Mouse (Mus musculus) hindbrain, embryonic 14.5 days (tissue): ENCODE data around the gene Pgm1. TPM values are rescaled to one million over a fixed set of nuclear protein-coding genes. Genes with fewer than 3 reads are reported as not detected.

Experiments
- ATAC-seq: fragments of 200-750 bp; cut with Nextera tagmentation; 2 replicates; pipeline ENCODE4 v1.8.0; 2017; ENCODE audit warnings: moderate number of reproducible peaks, mild to moderate bottlenecking, moderate TSS enrichment, moderate library complexity; ENCODE audit not compliant: low FRiP score
- DNase-seq: peaks from one replicate; pipeline ENCODE4 v3.0.0-alpha.2; 2015; ENCODE audit warnings: low spot score
- H3K27ac ChIP-seq: fragments of 300-500 bp; sonication (generic); 2 replicates; pipeline ENCODE4 v1.5.1; 2014; ENCODE audit warnings: mild to moderate bottlenecking, moderate library complexity
- H3K27me3 ChIP-seq: fragments of 300-500 bp; sonication (generic); 2 replicates; pipeline ENCODE4 v1.6.1; 2014; ENCODE audit warnings: mild to moderate bottlenecking, low read length, mixed read lengths; ENCODE audit not compliant: control insufficient read depth, insufficient read depth
- H3K36me3 ChIP-seq: fragments of 300-500 bp; sonication (generic); replicated peaks from 2 replicates; pipeline ENCODE4 v1.6.1; 2014; ENCODE audit not compliant: control insufficient read depth, insufficient read depth
- H3K4me1 ChIP-seq: fragments of 300-500 bp; sonication (generic); replicated peaks from 2 replicates; pipeline ENCODE4 v1.6.1; 2014; ENCODE audit warnings: antibody characterized with exemption, low read length, mixed read lengths; ENCODE audit not compliant: control insufficient read depth, insufficient read depth
- H3K4me2 ChIP-seq: fragments of 300-500 bp; sonication (generic); replicated peaks from 2 replicates; pipeline ENCODE4 v1.6.1; 2014; ENCODE audit warnings: mild to moderate bottlenecking, moderate library complexity
- H3K4me3 ChIP-seq: fragments of 300-500 bp; sonication (generic); replicated peaks from 2 replicates; pipeline ENCODE4 v1.5.1; 2014; ENCODE audit warnings: mild to moderate bottlenecking, low read length
- H3K9ac ChIP-seq: fragments of 300-500 bp; sonication (generic); 2 replicates; pipeline ENCODE4 v1.6.1; 2014
- H3K9me3 ChIP-seq: fragments of 300-500 bp; sonication (generic); 2 replicates; pipeline ENCODE4 v1.6.1; 2016; ENCODE audit warnings: low read length; ENCODE audit not compliant: control insufficient read depth
- WGBS: fragments of 180-500 bp; shearing (Covaris S2); extraction: QIAGEN DNeasy Blood & Tissue Kit; methylation state at CpG from one replicate; pipeline ENCODE4 v1.1.7; 2014; 5-methylcytosine and 5-hydroxymethylcytosine counted together
- polyA plus RNA-seq: library from polyadenylated mRNA; unstranded; fragments of >200 nt; fragmentation: Nextera tagmentation; extraction: Ambion mirVana; gene quantifications from 2 replicates; pipeline ENCODE4 v1.2.1, GENCODE M21; 2014

Gene Pgm1
- polyA plus RNA-seq, 1 experiment from 2014 or later: 82.7 TPM

- no peak overlapping the region for H3K4me2 ChIP-seq
- ATAC-seq (no peak), DNase-seq (no peak)
- H3K27ac ChIP-seq: no peak overlapping the region
- no peaks in the 10 kb centered on the region for H3K36me3 ChIP-seq
- no peak overlapping the region for H3K9ac ChIP-seq
- H3K4me1 ChIP-seq: peaks cover 15% of the 10 kb centered on the region
- H3K27me3 ChIP-seq: no peaks in the 10 kb centered on the region
- no peak overlapping the region for H3K4me3 ChIP-seq
- no peaks in the 10 kb centered on the region for H3K9me3 ChIP-seq
- 91% methylated on average over 4 of the region's 4 CpGs for WGBS
Observed at GRCm38 (mm10) chr4:99931807-99932206, 2.6 kb downstream of the Pgm1 start.

DNA sequence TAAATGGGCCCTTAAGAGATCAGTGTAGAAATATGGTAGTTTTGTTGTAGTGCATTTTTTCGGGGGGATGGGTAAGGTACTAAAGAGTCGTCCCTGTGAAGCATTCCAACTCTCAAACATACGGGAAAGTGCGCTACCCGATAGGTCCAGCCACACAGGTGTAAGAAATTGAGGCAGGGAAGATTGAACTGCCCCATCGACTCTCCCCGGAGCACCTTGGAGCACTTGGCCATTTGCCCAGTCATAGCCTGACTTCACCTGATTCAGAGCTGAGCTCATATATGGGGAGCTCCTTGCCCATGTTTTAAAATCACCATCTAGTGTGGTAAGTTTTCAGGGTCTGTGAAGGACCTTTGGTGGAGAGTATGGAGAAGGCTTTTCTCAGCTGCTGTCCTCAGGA is 5.6 kb downstream of the Pgm1 start:
- H3K4me3 ChIP-seq: no peak overlapping the region
- DNase-seq: no peak
- no peaks in the 10 kb centered on the region for H3K9me3 ChIP-seq
- H3K36me3 ChIP-seq: no peaks in the 10 kb centered on the region
- no peak for ATAC-seq
- H3K9ac ChIP-seq: no peak overlapping the region
- no peak overlapping the region for H3K4me2 ChIP-seq
- peaks cover 15% of the 10 kb centered on the region for H3K4me1 ChIP-seq
- WGBS: 93% methylated on average over 7 of the region's 7 CpGs
- no peaks in the 10 kb centered on the region for H3K27me3 ChIP-seq
- H3K27ac ChIP-seq: no peak overlapping the region

DNA sequence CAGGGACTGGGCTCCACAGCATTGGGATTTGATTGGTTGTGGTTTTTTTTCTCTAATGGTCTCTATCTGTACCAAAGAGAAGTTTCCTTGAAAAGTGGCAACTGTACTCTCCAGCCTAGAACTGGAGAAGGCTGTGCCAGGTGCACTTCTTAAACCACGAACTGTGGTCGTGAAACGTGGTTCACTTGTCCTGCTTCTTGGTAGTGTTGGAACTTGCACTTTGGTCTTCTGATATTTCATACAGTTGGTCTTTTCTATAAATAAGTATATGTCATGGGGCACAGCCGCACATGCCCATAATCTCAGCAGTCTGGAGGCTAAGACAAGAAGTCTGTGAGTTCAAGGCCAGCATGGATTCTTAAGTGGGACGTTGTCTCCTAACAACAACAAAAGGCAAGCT is 7.1 kb downstream of the Pgm1 start:
- Histone ChIP-seq H3K27ac (no peak overlapping the region), H3K9me3 (no peaks in the 10 kb centered on the region), H3K9ac (no peak overlapping the region), H3K27me3 (no peaks in the 10 kb centered on the region), H3K4me3 (no peak overlapping the region), H3K4me2 (no peak overlapping the region), H3K4me1 (peaks cover 2% of the 10 kb centered on the region), H3K36me3 (no peaks in the 10 kb centered on the region)
- 89% methylated on average over 5 of the region's 5 CpGs for WGBS
- DNase-seq (no peak), ATAC-seq (no peak)

- Histone ChIP-seq H3K4me2 (no peak overlapping the region), H3K4me1 (no peaks in the 10 kb centered on the region), H3K27ac (no peak overlapping the region), H3K36me3 (no peaks in the 10 kb centered on the region), H3K4me3 (no peak overlapping the region), H3K9ac (no peak overlapping the region), H3K27me3 (no peaks in the 10 kb centered on the region), H3K9me3 (no peaks in the 10 kb centered on the region)
- ATAC-seq (no peak), DNase-seq (peak; percentile 67)
- 60% methylated on average over 16 of the region's 16 CpGs for WGBS
Observed at GRCm38 (mm10) chr4:99939711-99940505, 10.7 kb downstream of the Pgm1 start.

- no peak overlapping the region for H3K9ac ChIP-seq
- no peaks in the 10 kb centered on the region for H3K4me1 ChIP-seq
- H3K36me3 ChIP-seq: no peaks in the 10 kb centered on the region
- no peak overlapping the region for H3K4me3 ChIP-seq
- DNase-seq (peak; percentile 50), ATAC-seq (no peak)
- no peak overlapping the region for H3K4me2 ChIP-seq
- no peaks in the 10 kb centered on the region for H3K9me3 ChIP-seq
- 84% methylated on average over 10 of the region's 10 CpGs for WGBS
- H3K27me3 ChIP-seq: no peaks in the 10 kb centered on the region
- no peak overlapping the region for H3K27ac ChIP-seq
Observed at GRCm38 (mm10) chr4:99941655-99942414, 12.6 kb downstream of the Pgm1 start.

GRCm38 (mm10) chr4:99944606-99945005 is 15.4 kb downstream of the Pgm1 start:
- Histone ChIP-seq H3K4me2 (no peak overlapping the region), H3K27me3 (no peaks in the 10 kb centered on the region), H3K9me3 (no peaks in the 10 kb centered on the region), H3K9ac (no peak overlapping the region), H3K36me3 (no peaks in the 10 kb centered on the region), H3K27ac (no peak overlapping the region), H3K4me1 (no peaks in the 10 kb centered on the region), H3K4me3 (no peak overlapping the region)
- DNase-seq (no peak), ATAC-seq (no peak)
- 79% methylated on average over 2 of the region's 2 CpGs for WGBS

- Histone ChIP-seq H3K27ac (no peak overlapping the region), H3K4me3 (no peak overlapping the region), H3K4me1 (no peaks in the 10 kb centered on the region), H3K9me3 (no peaks in the 10 kb centered on the region), H3K36me3 (no peaks in the 10 kb centered on the region), H3K4me2 (no peak overlapping the region), H3K9ac (no peak overlapping the region), H3K27me3 (no peaks in the 10 kb centered on the region)
- no peak for DNase-seq
- ATAC-seq: no peak
- 90% methylated on average over 7 of the region's 7 CpGs for WGBS
Observed at GRCm38 (mm10) chr4:99945011-99945410, 15.8 kb downstream of the Pgm1 start.

DNA sequence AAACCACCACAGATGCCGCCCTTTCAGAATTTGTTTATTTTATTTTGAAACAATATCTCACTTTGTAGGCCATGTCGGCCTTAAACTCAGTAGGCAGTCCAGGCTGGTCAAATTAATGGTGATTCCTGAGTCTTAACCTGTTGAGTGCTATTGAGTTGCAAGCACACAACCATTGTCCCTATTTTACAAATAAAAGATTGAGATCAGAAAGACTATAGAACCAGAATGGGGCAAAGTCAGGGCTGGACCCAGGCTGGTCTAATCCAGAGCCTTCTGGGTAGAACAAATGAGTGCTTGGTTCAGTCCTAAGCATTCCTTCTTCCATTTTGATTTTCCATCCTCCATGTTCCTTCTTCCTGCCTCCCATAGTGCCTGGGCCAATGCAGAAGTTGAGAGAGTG is 17.3 kb downstream of the Pgm1 start:
- Histone ChIP-seq H3K9me3 (no peaks in the 10 kb centered on the region), H3K4me1 (no peaks in the 10 kb centered on the region), H3K27me3 (no peaks in the 10 kb centered on the region), H3K27ac (no peak overlapping the region), H3K9ac (no peak overlapping the region), H3K4me3 (no peak overlapping the region), H3K36me3 (no peaks in the 10 kb centered on the region), H3K4me2 (no peak overlapping the region)
- DNase-seq: no peak
- ATAC-seq: no peak
- 84% methylated on average over 2 of the region's 2 CpGs for WGBS

- WGBS: 76% methylated on average over 1 of the region's 1 CpGs
- DNase-seq (peak; percentile 71), ATAC-seq (peak; percentile 17; the same call in 1 of the 2 replicates)
- Histone ChIP-seq H3K36me3 (no peaks in the 10 kb centered on the region), H3K4me3 (no peak overlapping the region), H3K9me3 (no peaks in the 10 kb centered on the region), H3K27me3 (no peaks in the 10 kb centered on the region), H3K9ac (no peak overlapping the region), H3K27ac (no peak overlapping the region), H3K4me1 (no peaks in the 10 kb centered on the region), H3K4me2 (no peak overlapping the region)
Observed at GRCm38 (mm10) chr4:99947192-99947591, 18.0 kb downstream of the Pgm1 start.
